In the genomic region with DNA sequence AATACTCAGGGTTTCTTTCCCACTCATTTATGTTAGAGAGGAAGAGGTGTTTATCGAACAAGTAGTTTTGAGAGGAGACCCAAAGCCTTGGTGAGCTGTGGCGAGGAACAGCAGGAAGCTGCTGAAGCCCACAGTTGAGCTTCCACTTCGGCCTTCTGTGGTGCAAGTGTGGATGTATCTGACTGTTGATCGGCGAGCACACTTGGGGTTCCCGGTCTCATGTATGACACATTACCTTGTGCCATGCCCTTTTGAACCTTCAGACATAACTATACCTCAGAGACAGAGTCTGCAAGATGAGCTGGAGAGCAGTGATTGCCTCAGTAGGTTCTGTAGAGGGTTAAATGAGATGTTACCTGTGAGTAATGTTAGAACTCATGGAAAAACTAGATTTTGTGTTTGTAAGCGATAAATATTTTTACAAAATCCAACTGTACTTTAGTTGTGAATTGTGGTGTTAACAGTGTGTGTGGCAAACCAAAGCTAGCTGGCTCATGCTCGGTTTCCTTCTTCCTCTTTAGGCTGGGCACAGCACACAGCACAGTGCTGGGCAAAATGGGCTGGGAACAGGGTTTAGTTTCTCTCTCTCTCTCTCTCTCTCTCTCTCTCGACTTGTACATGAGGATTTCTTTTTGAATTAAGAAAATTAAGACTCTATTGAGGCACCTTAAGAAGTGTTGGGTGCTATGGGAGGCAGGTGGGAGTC, we compare ENCODE assay signal across 17 mouse cellular contexts.
DNase-seq lines count a peak whose midpoint lies in the region; ATAC-seq and TF ChIP-seq lines count a peak whose summit lies in the region.
"Had no signal": no experiment of that assay in that cellular context is flagged by ENCODE, and none has a peak within 500 bp of the region (broad histone marks: within the 10 kb centered on the region; RNA-seq: fewer than 3 reads in every experiment).

No protein-coding gene starts in this region.

- peak; percentile 71 for ATAC-seq in common myeloid progenitor, adult 5-6 weeks (replicated peaks; ENCODE audit: low read depth, poor library complexity, severe bottlenecking)
- ATAC-seq in megakaryocyte progenitor cell, adult 5-6 weeks (replicated peaks; ENCODE audit: poor library complexity): peak; percentile 48
- ATAC-seq: forebrain, embryonic 14.5 days had no signal

- no peak for DNase-seq in thymus, adult 2 months
- DNase-seq in thymus, postnatal 36 days: no peak
- DNase-seq in kidney, postnatal 25 days: no peak
- DNase-seq in urinary bladder, postnatal 4 days (ENCODE audit: low spot score in 2 of 2): no peak
- DNase-seq in c-Kit-positive CD71-positive TER-119-positive erythroid progenitor cells, embryonic 14.5 days (ENCODE audit: low spot score): no peak
- DNase-seq: adrenal gland, postnatal 36 days; cerebellum, adult 8-10 months; gastrocnemius, postnatal 14 days; layer of hippocampus, postnatal 36 days; lung, postnatal 4 days; midbrain, embryonic 14.5 days had no signal

- no peak for TF ChIP-seq POLR2A in thymus, adult 2 months (IDR thresholded peaks at IDR 0.05; ENCODE audit: control insufficient read depth, extremely low read depth, insufficient read depth, low read length, poor library complexity)

- no peak overlapping the region for H3K4me3 ChIP-seq in thymus, adult 2 months (ENCODE audit: control insufficient read depth, insufficient read depth, low read length)
- H3K4me3 ChIP-seq: embryonic facial prominence, embryonic 12.5 days; lung, embryonic 15.5 days had no signal

- peaks cover 54% of the 10 kb centered on the region for H3K4me1 ChIP-seq in thymus, adult 2 months (replicated peaks; ENCODE audit: control insufficient read depth, insufficient read depth, low read length)

- H3K36me3 ChIP-seq in thymus, adult 2 months (ENCODE audit: control insufficient read depth, insufficient read depth, low read length): no peaks in the 10 kb centered on the region
- H3K36me3 ChIP-seq: embryonic facial prominence, embryonic 12.5 days; lung, embryonic 15.5 days had no signal

- H3K27me3 ChIP-seq in thymus, adult 2 months (ENCODE audit: control insufficient read depth, insufficient read depth, low read length): no peaks in the 10 kb centered on the region
- H3K27me3 ChIP-seq: embryonic facial prominence, embryonic 12.5 days; lung, embryonic 15.5 days had no signal

- WGBS in thymus, adult 2 months: 26% methylated on average over 9 of the region's 9 CpGs

- TF ChIP-seq CTCF in thymus, adult 2 months (IDR thresholded peaks at IDR 0.05; ENCODE audit: borderline replicate concordance, control insufficient read depth, extremely low read depth, insufficient read depth, low read length, poor library complexity): no peak

- peak overlapping the region; percentile 22; the same call in 1 of the 2 replicates for H3K27ac ChIP-seq in thymus, adult 2 months (ENCODE audit: control insufficient read depth, insufficient read depth, low read length)
- H3K27ac ChIP-seq: embryonic facial prominence, embryonic 12.5 days; liver, embryonic 14.5 days; lung, embryonic 15.5 days had no signal
